Mouse (Mus musculus) midbrain, embryonic 16.5 days (tissue): ENCODE data around the gene Srpr. TPM values are rescaled to one million over a fixed set of nuclear protein-coding genes. Genes with fewer than 3 reads are reported as not detected.

Source experiments
- ATAC-seq: fragments of 200-750 bp; cut with Nextera tagmentation; 2 replicates; pipeline ENCODE4 v1.8.0; 2017; ENCODE audit warnings: moderate TSS enrichment
- H3K27ac ChIP-seq: fragments of 300-500 bp; sonication (generic); 2 replicates; pipeline ENCODE4 v1.5.1; 2014; ENCODE audit warnings: mild to moderate bottlenecking, low read length, mixed read lengths
- H3K27me3 ChIP-seq: fragments of 300-500 bp; sonication (generic); 2 replicates; pipeline ENCODE4 v1.6.1; 2014; ENCODE audit warnings: low read depth, low read length, mixed read lengths; ENCODE audit not compliant: control insufficient read depth, insufficient read depth
- H3K36me3 ChIP-seq: fragments of 300-500 bp; sonication (generic); 2 replicates; pipeline ENCODE4 v1.6.1; 2014; ENCODE audit warnings: mild to moderate bottlenecking, low read length, moderate library complexity, mixed read lengths; ENCODE audit not compliant: control insufficient read depth, insufficient read depth
- H3K4me1 ChIP-seq: fragments of 300-500 bp; sonication (generic); 2 replicates; pipeline ENCODE4 v1.6.1; 2014; ENCODE audit warnings: mild to moderate bottlenecking, low read length, mixed read lengths; ENCODE audit not compliant: control insufficient read depth, insufficient read depth
- H3K4me2 ChIP-seq: fragments of 300-500 bp; sonication (generic); 2 replicates; pipeline ENCODE4 v1.6.1; 2014; ENCODE audit warnings: mild to moderate bottlenecking, low read length, mixed read lengths
- H3K4me3 ChIP-seq: fragments of 300-500 bp; sonication (generic); 2 replicates; pipeline ENCODE4 v1.5.1; 2014; ENCODE audit warnings: low read depth, mild to moderate bottlenecking, low read length, moderate library complexity, mixed read lengths
- H3K9ac ChIP-seq: fragments of 300-500 bp; sonication (generic); 2 replicates; pipeline ENCODE4 v1.6.1; 2014; ENCODE audit warnings: low read depth, low read length, mixed read lengths
- H3K9me3 ChIP-seq: fragments of 300-500 bp; sonication (generic); replicated peaks from 2 replicates; pipeline ENCODE4 v1.6.1; 2014; ENCODE audit warnings: mild to moderate bottlenecking, low read length, mixed read lengths; ENCODE audit not compliant: control insufficient read depth, poor library complexity, severe bottlenecking
- WGBS: fragments of 180-500 bp; shearing (Covaris S2); extraction: QIAGEN DNeasy Blood & Tissue Kit; methylation state at CpG from one replicate; pipeline ENCODE4 v1.1.7; 2014; 5-methylcytosine and 5-hydroxymethylcytosine counted together
- polyA plus RNA-seq: library from polyadenylated mRNA; unstranded; fragments of >200 nt; fragmentation: Nextera tagmentation; extraction: Ambion mirVana; gene quantifications from 2 replicates; pipeline ENCODE4 v1.2.1, GENCODE M21; 2015

Gene Srpr
- polyA plus RNA-seq, 1 experiment from 2014 or later = 68.2 TPM

- Histone ChIP-seq H3K36me3 (peaks cover 13% of the 10 kb centered on the region), H3K4me2 (no peak overlapping the region), H3K9me3 (no peaks in the 10 kb centered on the region), H3K4me1 (no peaks in the 10 kb centered on the region), H3K9ac (no peak overlapping the region), H3K4me3 (no peak overlapping the region), H3K27ac (no peak overlapping the region), H3K27me3 (no peaks in the 10 kb centered on the region)
- WGBS = 49% methylated on average over 3 of the region's 3 CpGs
- ATAC-seq = no peak
Measured at GRCm38 (mm10) chr9:35235996-35236395, 36.0 kb downstream of the Srpr start.

DNA sequence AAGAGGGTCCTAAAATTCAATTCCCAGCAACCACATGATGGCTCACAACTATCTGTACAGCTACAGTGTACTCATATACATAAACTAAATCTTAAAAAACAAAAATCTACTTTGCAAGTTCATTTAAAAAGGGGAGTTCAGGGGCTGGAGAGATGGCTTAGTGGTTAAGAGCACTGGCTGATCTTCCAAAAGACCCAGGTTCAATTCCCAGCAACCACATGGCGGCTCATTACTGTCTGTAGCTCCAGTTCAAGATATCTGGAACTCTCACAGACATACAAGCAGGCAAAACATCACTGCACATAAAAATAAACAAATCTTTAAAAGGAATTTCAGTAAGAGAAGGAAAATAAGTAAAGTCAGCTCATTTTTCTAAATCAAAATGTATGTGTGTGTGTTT is 38.4 kb downstream of the Srpr start:
- ATAC-seq = no peak
- WGBS = 95% methylated on average over 1 of the region's 1 CpGs
- H3K4me3 ChIP-seq = no peak overlapping the region
- H3K36me3 ChIP-seq = peaks cover 4% of the 10 kb centered on the region; the same call in 1 of the 2 replicates
- H3K9me3 ChIP-seq = no peaks in the 10 kb centered on the region
- H3K4me2 ChIP-seq = no peak overlapping the region
- no peak overlapping the region for H3K9ac ChIP-seq
- no peaks in the 10 kb centered on the region for H3K27me3 ChIP-seq
- no peak overlapping the region for H3K27ac ChIP-seq
- no peaks in the 10 kb centered on the region for H3K4me1 ChIP-seq

DNA sequence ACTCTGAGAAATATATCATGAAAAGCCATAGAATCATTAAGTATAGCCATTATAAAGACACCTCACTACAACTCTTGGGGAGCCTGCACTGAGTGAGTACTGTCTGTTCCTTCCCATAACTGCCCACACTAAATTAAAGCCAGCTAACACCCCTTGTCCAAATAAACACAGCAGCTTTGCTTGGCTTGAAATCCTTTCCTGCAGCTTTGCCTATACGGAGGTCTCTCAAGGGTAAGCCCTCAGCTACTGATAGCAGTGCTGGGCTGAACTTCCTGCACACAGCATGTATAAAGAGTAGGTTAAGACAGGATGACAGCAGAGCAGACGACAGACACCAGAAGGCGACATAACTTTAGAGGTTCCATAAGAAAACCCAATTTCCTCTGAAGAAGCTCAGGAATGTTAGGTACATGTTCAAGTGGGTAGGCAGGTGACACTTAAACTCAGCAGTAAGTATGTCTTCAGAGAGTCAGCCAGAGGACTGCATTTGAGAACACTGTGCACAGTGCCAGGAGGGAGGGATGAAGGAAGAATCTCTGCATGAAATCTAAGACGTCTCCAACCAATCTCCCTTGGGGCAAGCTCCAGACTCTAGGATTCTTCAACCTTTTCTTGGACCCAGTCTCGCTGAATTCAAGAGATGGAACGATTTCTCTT is 39.1 kb downstream of the Srpr start:
- H3K4me1 ChIP-seq = no peaks in the 10 kb centered on the region
- H3K9me3 ChIP-seq = no peaks in the 10 kb centered on the region
- no peak overlapping the region for H3K9ac ChIP-seq
- no peak overlapping the region for H3K27ac ChIP-seq
- H3K4me3 ChIP-seq = no peak overlapping the region
- no peaks in the 10 kb centered on the region for H3K27me3 ChIP-seq
- H3K4me2 ChIP-seq = no peak overlapping the region
- no peak for ATAC-seq
- peaks cover under 1% of the 10 kb centered on the region; the same call in 1 of the 2 replicates for H3K36me3 ChIP-seq
- WGBS = 86% methylated on average over 6 of the region's 6 CpGs

DNA sequence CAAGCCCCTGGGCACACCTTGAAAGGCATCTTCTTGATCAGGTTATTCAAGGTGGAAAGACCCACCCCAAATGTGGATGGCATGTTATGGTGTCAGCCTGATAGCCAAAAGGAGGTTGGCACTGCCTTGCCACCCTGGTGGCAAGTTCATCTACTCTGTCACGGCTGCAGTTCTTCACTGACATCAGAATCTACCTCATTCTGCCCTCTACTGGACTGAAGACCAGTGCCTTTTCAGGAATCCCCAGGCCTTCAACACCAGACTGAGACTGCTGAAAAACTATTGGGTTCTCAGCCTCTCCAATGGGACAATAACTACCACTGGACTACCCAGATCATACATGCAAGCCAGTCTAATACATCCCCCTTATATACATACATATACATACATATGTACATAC is 39.8 kb downstream of the Srpr start:
- 83% methylated on average over 1 of the region's 1 CpGs for WGBS
- Histone ChIP-seq H3K36me3 (no peaks in the 10 kb centered on the region; the same call in 1 of the 2 replicates), H3K9me3 (no peaks in the 10 kb centered on the region), H3K27ac (no peak overlapping the region), H3K9ac (no peak overlapping the region), H3K4me2 (no peak overlapping the region), H3K27me3 (no peaks in the 10 kb centered on the region), H3K4me1 (no peaks in the 10 kb centered on the region), H3K4me3 (no peak overlapping the region)
- no peak for ATAC-seq

DNA sequence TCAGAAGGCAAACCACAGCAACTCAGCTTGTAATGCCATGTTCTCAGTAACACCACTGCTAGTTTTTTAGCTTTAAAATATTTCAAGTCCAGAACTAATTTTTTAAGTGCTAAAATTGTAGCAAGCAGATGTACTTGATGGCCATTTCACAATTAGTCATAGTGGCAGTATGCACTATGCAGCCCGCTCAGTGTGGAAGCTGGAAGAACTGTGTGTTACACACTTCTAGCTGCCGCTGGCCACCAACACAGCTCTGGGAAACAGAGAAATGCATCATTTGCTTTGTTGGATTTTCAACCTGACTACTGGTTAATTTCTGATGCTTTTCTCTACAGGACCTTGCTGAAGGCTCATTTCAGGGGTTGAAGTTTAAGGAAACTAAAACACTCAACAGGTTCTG is 47.4 kb downstream of the Srpr start:
- Histone ChIP-seq H3K4me2 (no peak overlapping the region), H3K27me3 (no peaks in the 10 kb centered on the region), H3K36me3 (no peaks in the 10 kb centered on the region; the same call in 1 of the 2 replicates), H3K9me3 (no peaks in the 10 kb centered on the region), H3K27ac (no peak overlapping the region), H3K9ac (no peak overlapping the region), H3K4me1 (no peaks in the 10 kb centered on the region), H3K4me3 (no peak overlapping the region)
- WGBS = 94% methylated on average over 2 of the region's 2 CpGs
- ATAC-seq = no peak

- ATAC-seq = no peak
- Histone ChIP-seq H3K9ac (no peak overlapping the region), H3K27me3 (no peaks in the 10 kb centered on the region), H3K4me1 (no peaks in the 10 kb centered on the region), H3K36me3 (no peaks in the 10 kb centered on the region), H3K4me2 (no peak overlapping the region), H3K27ac (no peak overlapping the region), H3K9me3 (no peaks in the 10 kb centered on the region), H3K4me3 (no peak overlapping the region)
Measured at GRCm38 (mm10) chr9:35249476-35249875, 49.5 kb downstream of the Srpr start.

DNA sequence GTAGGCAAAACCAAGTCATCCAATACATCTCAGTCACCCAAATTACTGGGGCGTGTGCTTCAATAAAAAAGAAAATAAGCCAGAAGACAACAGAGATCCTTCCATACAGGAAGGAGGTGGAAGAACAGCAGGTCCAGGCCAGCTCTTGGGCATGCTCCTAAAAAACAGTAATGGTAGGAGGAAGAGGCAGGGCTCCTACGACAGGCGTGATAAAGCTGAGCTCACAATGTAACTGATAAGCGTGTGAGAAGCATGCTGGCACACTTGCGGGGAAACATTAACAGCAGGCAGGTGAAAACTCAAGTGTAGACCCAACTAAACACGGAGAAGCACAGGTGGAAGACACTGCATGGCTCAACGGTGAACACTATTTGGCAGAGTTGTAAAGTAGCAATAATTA is 57.4 kb downstream of the Srpr start:
- Histone ChIP-seq H3K4me1 (no peaks in the 10 kb centered on the region), H3K36me3 (no peaks in the 10 kb centered on the region; the same call in 1 of the 2 replicates), H3K27ac (no peak overlapping the region), H3K9me3 (no peaks in the 10 kb centered on the region), H3K9ac (no peak overlapping the region), H3K4me3 (no peak overlapping the region), H3K4me2 (no peak overlapping the region), H3K27me3 (no peaks in the 10 kb centered on the region)
- WGBS = 97% methylated on average over 7 of the region's 7 CpGs
- ATAC-seq = no peak

- ATAC-seq = no peak
- H3K27ac ChIP-seq = no peak overlapping the region
- no peaks in the 10 kb centered on the region for H3K27me3 ChIP-seq
- H3K4me3 ChIP-seq = no peak overlapping the region
- 96% methylated on average over 4 of the region's 4 CpGs for WGBS
- peaks cover 13% of the 10 kb centered on the region for H3K4me1 ChIP-seq
- no peak overlapping the region for H3K4me2 ChIP-seq
- no peaks in the 10 kb centered on the region for H3K9me3 ChIP-seq
- H3K36me3 ChIP-seq = no peaks in the 10 kb centered on the region; the same call in 1 of the 2 replicates
- no peak overlapping the region for H3K9ac ChIP-seq
Measured at GRCm38 (mm10) chr9:35262418-35262817, 62.4 kb downstream of the Srpr start.

DNA sequence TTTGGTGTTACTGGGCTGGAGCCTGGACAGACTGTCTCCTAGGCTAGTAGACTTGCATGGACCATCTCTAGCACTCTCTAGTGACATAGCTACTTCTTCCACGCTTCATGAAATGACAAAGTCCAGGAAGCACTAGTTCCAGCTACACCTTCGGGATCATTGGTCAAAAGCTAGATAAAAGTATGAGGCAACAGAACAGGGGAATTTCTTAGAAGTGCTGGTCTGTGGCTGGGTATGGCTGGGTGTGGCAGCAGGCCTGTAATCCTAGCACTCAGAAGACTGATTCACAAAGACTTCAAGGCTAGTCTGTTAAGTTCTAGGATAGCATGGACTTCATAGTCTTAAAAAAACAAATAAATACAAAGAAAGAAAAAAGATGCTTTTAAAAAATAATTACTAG is 63.5 kb downstream of the Srpr start:
- H3K36me3 ChIP-seq = no peaks in the 10 kb centered on the region; the same call in 1 of the 2 replicates
- no peak overlapping the region for H3K4me3 ChIP-seq
- no peaks in the 10 kb centered on the region for H3K9me3 ChIP-seq
- WGBS = 98% methylated on average over 2 of the region's 2 CpGs
- H3K9ac ChIP-seq = no peak overlapping the region
- no peak overlapping the region for H3K27ac ChIP-seq
- H3K4me1 ChIP-seq = peaks cover 17% of the 10 kb centered on the region
- no peaks in the 10 kb centered on the region for H3K27me3 ChIP-seq
- no peak overlapping the region for H3K4me2 ChIP-seq
- no peak for ATAC-seq
